Mouse (Mus musculus) adrenal gland, postnatal 25 days (tissue): ENCODE results near the gene Igdcc3. TPM values are rescaled to one million over a fixed set of nuclear protein-coding genes. Genes with fewer than 3 reads are reported as not detected.

Experiments used
- DNase-seq: peaks from one replicate; pipeline ENCODE4 v3.0.0; 2021; ENCODE audit warnings: mixed read lengths
- long read RNA-seq: library from polyadenylated mRNA; stranded (forward); transcript quantifications from one replicate; pipeline ENCODE4 v2.0.0, GENCODE M21; 2021
- total RNA-seq: library from RNA; stranded (reverse); gene quantifications from 2 replicates; pipeline ENCODE4 v1.2.3, GENCODE M21; 2021

The Igdcc3 gene
- 1.2 and 1.3 TPM in 2 replicates for total RNA-seq
- long read RNA-seq, partial matches to known transcripts, result 2 of 2 reads
- long read RNA-seq, other reads (novel, unspliced or antisense), result 0 of 2 reads

DNA sequence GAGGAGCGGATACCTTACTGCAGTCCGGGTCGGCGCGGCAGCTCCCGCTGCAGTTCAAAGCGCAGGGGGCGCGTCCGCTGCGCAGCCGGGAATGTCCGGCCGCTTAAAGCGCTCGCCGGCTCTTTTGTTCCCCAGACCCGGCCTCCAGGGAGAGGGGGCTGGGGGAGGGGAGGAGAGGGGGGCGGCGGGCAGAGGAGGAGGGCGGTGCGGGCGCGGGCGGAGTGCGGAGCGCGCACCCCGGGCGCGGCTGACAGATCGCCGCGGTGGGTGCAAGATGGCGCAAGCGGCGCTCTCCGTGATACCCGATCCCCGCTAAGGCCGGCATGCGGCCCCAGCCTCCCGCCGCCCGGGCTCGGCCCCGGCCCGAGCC is at the start of gene Igdcc3:
Igdcc3 (plus strand) TSS at position 254 of the 370 bp plus-strand sequence.
- DNase-seq, result peak; percentile 57

DNA sequence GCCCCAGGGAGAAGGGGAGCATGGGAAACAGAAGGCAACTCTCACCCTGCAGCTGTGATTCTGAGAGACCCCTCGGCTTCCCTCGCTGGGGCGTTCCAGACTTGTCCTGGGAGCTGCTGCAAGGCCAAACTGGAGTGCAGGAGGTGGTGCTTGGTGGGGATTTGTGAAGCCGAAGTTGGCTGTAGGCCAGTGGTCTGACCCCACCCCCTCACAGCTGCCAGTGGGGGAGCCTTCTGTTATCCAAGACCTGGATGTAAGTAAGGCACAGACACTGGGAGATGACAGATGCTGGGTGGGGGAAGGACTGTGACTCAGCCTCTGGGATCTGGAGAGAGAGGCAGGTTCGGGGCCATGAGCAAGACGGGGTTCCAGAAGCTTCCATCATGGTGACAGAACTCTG is 46.8 kb upstream of the Igdcc3 start:
- DNase-seq, result peak; percentile 67

GRCm38 (mm10) chr9:65100991-65101685 is 39.9 kb upstream of the Igdcc3 start, which contains the start of gene Igdcc4:
Gene Igdcc4 (plus strand): TSS chr9:65101486.
- DNase-seq, result peak; percentile 54

- DNase-seq, result peak; percentile 70
Observed at GRCm38 (mm10) chr9:65101686-65102376, 39.2 kb upstream of the Igdcc3 start.

- peak; percentile 49 for DNase-seq
Observed at GRCm38 (mm10) chr9:65102377-65103172, 38.4 kb upstream of the Igdcc3 start.

- no peak for DNase-seq
Observed at GRCm38 (mm10) chr9:65103173-65103752, 37.7 kb upstream of the Igdcc3 start.

DNA sequence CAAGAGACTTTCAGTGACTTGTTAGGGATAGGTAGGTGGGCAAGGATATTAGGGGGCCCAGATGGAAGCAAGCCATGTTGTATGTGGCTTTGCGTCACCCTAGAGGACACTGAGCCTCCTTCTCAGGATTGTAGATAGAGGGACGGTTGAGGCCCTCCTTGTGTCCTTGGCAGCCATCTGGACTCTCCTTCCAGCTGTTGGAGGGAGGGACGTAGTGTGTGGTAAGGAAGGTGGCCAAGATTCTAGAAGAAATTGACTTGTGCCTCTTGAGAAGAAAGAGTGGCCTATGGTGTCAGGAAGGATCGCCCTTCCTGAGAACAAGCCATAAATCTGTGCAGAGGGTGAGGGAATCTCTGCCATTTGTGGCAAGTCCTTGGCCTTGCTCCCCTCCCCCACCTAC is 34.2 kb upstream of the Igdcc3 start:
- DNase-seq, result no peak

DNA sequence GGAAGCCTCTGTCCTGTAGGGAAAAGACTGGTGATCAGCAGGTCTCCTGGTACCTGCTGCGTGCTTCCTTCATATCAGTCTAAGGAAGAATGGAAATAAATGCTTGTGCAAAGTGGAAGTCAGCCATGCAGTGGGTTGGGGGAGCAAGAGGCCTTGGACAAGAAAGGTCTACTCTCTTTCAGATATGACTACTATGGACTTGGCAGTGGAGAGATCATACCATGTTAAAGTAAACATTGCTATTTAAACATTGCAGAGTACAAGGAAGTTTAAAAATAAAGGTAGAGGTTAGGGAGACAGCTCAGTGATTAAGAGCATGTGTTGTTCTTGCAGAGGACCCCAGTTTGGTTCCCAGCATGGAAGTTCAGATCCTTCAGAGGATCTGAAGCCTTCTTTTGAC is 33.1 kb upstream of the Igdcc3 start:
- no peak for DNase-seq

- DNase-seq, result no peak
Observed at GRCm38 (mm10) chr9:65109132-65110072, 31.6 kb upstream of the Igdcc3 start.

GRCm38 (mm10) chr9:65111698-65112097 is 29.3 kb upstream of the Igdcc3 start:
- peak; percentile 40 for DNase-seq

DNA sequence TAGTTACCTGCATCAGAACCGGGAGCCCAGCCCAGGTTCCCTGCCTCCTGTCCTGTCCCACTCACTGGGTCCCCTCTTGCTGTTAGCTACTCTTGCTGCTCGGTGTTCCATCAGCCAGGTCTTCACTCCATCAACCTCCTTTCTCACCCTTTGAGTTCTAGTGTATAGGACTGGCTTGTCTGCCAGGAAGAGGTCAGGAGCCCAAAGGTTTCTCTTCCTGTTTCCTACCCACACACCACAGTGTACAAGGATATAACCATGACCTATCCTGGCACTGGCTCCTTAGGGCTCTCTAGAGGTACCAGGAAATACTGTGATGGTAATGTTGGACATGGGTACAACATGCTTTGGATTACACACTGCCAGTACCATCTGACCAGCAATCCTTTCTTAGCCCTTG is 27.3 kb upstream of the Igdcc3 start:
- DNase-seq, result no peak

- no peak for DNase-seq
Observed at GRCm38 (mm10) chr9:65115891-65116290, 25.1 kb upstream of the Igdcc3 start.

GRCm38 (mm10) chr9:65117516-65117915 is 23.5 kb upstream of the Igdcc3 start:
- no peak for DNase-seq

- peak; percentile 72 for DNase-seq
Observed at GRCm38 (mm10) chr9:65120935-65121334, 20.1 kb upstream of the Igdcc3 start.

- DNase-seq, result no peak
Observed at GRCm38 (mm10) chr9:65122545-65122944, 18.4 kb upstream of the Igdcc3 start.

DNA sequence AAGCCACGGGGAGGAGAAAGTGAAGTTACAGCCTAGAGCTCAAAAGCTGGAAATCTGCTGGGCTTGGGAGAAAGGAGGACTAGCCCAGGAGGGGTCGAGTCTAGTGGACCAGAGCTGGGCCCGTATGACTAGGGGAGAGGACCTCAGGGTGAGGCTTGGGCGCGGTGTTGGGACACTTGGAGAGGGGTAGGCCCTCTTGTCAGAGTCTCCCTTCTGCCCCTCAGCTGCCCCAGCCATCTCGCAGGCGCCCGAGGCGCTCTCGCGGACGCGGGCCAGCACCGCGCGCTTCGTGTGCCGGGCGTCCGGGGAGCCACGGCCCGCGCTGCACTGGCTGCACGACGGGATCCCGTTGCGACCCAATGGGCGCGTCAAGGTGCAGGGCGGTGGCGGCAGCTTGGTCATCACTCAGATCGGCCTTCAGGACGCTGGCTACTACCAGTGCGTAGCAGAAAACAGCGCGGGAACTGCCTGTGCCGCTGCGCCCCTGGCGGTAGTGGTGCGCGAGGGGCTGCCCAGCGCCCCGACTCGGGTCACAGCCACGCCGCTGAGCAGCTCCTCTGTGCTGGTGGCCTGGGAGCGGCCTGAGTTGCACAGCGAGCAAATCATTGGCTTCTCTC is 17.3 kb upstream of the Igdcc3 start:
- peak; percentile 65 for DNase-seq

DNA sequence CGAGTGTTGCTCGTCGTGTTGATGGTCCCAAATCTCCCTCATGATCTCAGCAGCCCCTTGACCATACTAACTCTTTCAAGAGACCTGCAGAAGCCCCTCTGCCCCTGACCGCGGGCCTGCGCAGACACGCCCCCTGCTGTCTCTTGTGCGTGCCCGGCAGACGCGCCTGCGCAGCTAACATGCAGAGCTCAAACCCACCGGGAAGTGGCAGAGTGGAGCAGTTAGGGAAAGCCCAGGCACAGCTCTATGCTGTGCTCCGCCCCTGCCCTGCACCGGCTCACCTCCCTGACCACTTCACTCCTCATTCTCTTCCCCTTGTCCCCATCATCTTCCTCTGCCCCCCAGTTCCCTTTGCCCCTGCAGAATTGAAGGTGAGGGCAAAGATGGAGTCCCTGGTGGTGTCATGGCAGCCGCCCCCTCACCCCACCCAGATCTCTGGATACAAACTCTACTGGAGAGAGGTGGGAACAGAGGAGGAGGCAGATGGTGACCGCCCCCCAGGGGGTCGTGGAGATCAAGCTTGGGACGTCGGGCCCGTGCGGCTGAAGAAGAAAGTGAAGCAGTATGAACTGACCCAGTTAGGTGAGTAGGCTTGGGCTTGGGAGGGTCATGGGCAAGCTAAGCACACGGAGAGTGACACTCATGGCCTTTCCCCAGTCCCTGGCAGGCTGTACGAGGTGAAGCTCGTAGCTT is 12.7 kb upstream of the Igdcc3 start:
- peak; percentile 61 for DNase-seq

DNA sequence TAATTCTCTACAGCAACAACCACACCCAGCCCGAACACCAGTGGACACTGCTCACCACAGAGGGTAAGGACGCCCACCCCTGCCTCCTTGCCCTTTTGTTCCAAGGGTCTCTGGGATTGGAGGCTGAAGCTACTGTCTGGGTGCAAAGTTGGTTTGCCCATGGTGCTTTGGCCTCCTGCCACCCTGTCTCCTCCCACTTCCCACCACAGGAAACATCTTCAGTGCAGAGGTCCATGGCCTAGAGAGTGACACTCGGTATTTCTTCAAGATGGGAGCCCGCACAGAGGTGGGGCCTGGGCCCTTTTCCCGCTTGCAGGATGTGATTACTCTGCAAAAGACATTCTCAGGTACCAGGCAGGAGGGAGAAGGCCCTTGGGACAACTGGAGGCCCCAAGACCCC is 9.3 kb upstream of the Igdcc3 start:
- no peak for DNase-seq

DNA sequence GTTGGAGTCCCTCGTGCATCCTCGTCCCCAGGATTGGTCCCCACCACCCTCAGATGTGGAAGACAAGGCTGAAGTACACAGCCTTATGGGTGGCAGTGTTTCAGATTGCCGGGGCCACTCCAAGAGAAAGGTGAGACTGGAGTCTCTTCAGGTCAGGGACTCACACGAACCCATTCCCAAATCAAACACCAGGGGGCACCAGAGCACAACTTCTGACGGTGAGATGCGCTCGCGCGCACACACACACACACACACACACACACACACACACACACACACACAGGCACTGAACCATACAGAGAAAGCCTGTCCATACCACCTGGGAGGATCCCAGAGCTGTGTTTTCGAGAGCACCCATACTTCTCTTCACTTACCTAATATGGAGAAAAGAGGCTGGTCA is 7.2 kb upstream of the Igdcc3 start:
- peak; percentile 74 for DNase-seq

GRCm38 (mm10) chr9:65135126-65135525 is 5.9 kb upstream of the Igdcc3 start:
- no peak for DNase-seq
